8 mouse cellular contexts compared by ENCODE assay signal in genomic region chr13:78198871-78199641, GRCm38 (mm10). TPM values are rescaled to one million over a fixed set of nuclear protein-coding genes. Genes with fewer than 3 reads are reported as not detected.
DNase-seq lines count a peak whose midpoint lies in the region; ATAC-seq and TF ChIP-seq lines count a peak whose summit lies in the region.

No protein-coding gene starts in this region.

- no peaks in the 10 kb centered on the region for H3K9me3 ChIP-seq in forebrain, embryonic 16.5 days (ENCODE audit: control insufficient read depth, low read length)
- no peaks in the 10 kb centered on the region for H3K9me3 ChIP-seq in intestine, embryonic 15.5 days
- no peaks in the 10 kb centered on the region for H3K9me3 ChIP-seq in liver, postnatal 0 days (ENCODE audit: low read length)

- H3K36me3 ChIP-seq in testis, adult 2 months (ENCODE audit: control insufficient read depth, insufficient read depth, low read length), result no peaks in the 10 kb centered on the region
- no peaks in the 10 kb centered on the region for H3K36me3 ChIP-seq in forebrain, embryonic 16.5 days (ENCODE audit: control insufficient read depth, insufficient read depth)
- H3K36me3 ChIP-seq in intestine, embryonic 15.5 days, result no peaks in the 10 kb centered on the region
- no peaks in the 10 kb centered on the region for H3K36me3 ChIP-seq in liver, postnatal 0 days (replicated peaks; ENCODE audit: insufficient read depth, low read length)
- H3K36me3 ChIP-seq in small intestine, adult 2 months (ENCODE audit: control insufficient read depth, insufficient read depth, low read length), result no peaks in the 10 kb centered on the region

- H3K9ac ChIP-seq in forebrain, embryonic 16.5 days (replicated peaks; ENCODE audit: low read depth, low read length), result peak overlapping the region; percentile 99
- peak overlapping the region; percentile 68 for H3K9ac ChIP-seq in intestine, embryonic 15.5 days
- H3K9ac ChIP-seq in liver, postnatal 0 days (replicated peaks), result peak overlapping the region; percentile 41

- H3K4me3 ChIP-seq in testis, adult 2 months (ENCODE audit: control insufficient read depth, low read depth, low read length), result peak overlapping the region; percentile 36
- peak overlapping the region; percentile 90 for H3K4me3 ChIP-seq in forebrain, embryonic 16.5 days (replicated peaks; ENCODE audit: low read length)
- H3K4me3 ChIP-seq in intestine, embryonic 15.5 days (replicated peaks), result peak overlapping the region; percentile 67
- H3K4me3 ChIP-seq in liver, postnatal 0 days (ENCODE audit: low read depth, low read length), result peak overlapping the region; percentile 58
- H3K4me3 ChIP-seq in small intestine, adult 2 months (ENCODE audit: low read depth, low read length), result peak overlapping the region; percentile 60

- no peak for TF ChIP-seq CTCF in testis, adult 2 months (IDR thresholded peaks at IDR 0.05; ENCODE audit: control insufficient read depth, insufficient read depth, insufficient replicate concordance, low read depth, low read length)
- no peak for TF ChIP-seq CTCF in liver, postnatal 0 days (IDR thresholded peaks at IDR 0.05; ENCODE audit: low read depth)
- TF ChIP-seq CTCF in small intestine, adult 2 months (IDR thresholded peaks at IDR 0.05; ENCODE audit: extremely low read depth, insufficient read length, insufficient replicate concordance, low read depth, low read length), result no peak

- DNase-seq in testis, postnatal 14 days (ENCODE audit: low spot score), result no peak
- DNase-seq in cerebellum, adult 11-12 months, result peak; percentile 69
- DNase-seq in liver, postnatal 0 days, result peak; percentile 47
- no peak for DNase-seq in thymus, postnatal 0 days (ENCODE audit: low spot score)

- 0% methylated on average over 80 of the region's 92 CpGs for whole genome bisulfite sequencing in forebrain, embryonic 16.5 days
- under 1% methylated on average over 81 of the region's 92 CpGs for WGBS in intestine, embryonic 15.5 days
- WGBS in liver, postnatal 0 days (ENCODE audit: insufficient replicate concordance), result 1% methylated on average over 73 of the region's 92 CpGs
- under 1% methylated on average over 88 of the region's 92 CpGs for WGBS in small intestine, adult 2 months

- TF ChIP-seq EP300 in liver, postnatal 0 days (IDR thresholded peaks at IDR 0.05; ENCODE audit: low read depth), result no peak

- H3K4me1 ChIP-seq in testis, adult 2 months (ENCODE audit: control insufficient read depth, insufficient read depth, low read length), result peaks cover 8% of the 10 kb centered on the region
- H3K4me1 ChIP-seq in forebrain, embryonic 16.5 days (replicated peaks; ENCODE audit: control insufficient read depth, insufficient read depth, low read length), result peaks cover 9% of the 10 kb centered on the region
- H3K4me1 ChIP-seq in intestine, embryonic 15.5 days (replicated peaks), result peaks cover 15% of the 10 kb centered on the region
- H3K4me1 ChIP-seq in liver, postnatal 0 days (ENCODE audit: insufficient read depth), result peaks cover 5% of the 10 kb centered on the region; the same call in 1 of the 2 replicates
- H3K4me1 ChIP-seq in small intestine, adult 2 months (ENCODE audit: control insufficient read depth, insufficient read depth, insufficient read length, low read length), result peaks cover 8% of the 10 kb centered on the region; the same call in 1 of the 2 replicates

- peak overlapping the region; percentile 59 for H3K4me2 ChIP-seq in forebrain, embryonic 16.5 days (ENCODE audit: low read length)
- peak overlapping the region; percentile 94 for H3K4me2 ChIP-seq in intestine, embryonic 15.5 days (replicated peaks)
- peak overlapping the region; percentile 84 for H3K4me2 ChIP-seq in liver, postnatal 0 days (ENCODE audit: low read depth, low read length)

- no peak overlapping the region for H3K27ac ChIP-seq in testis, adult 2 months (ENCODE audit: control insufficient read depth, insufficient read depth, low read depth, low read length)
- peak overlapping the region; percentile 100 for H3K27ac ChIP-seq in forebrain, embryonic 16.5 days (ENCODE audit: low read length)
- peak overlapping the region; percentile 82 for H3K27ac ChIP-seq in intestine, embryonic 15.5 days
- H3K27ac ChIP-seq in liver, postnatal 0 days (ENCODE audit: low read depth), result peak overlapping the region; percentile 67
- no peak overlapping the region for H3K27ac ChIP-seq in small intestine, adult 2 months (ENCODE audit: insufficient read depth, low read depth, low read length)

- H3K27me3 ChIP-seq in testis, adult 2 months (ENCODE audit: control insufficient read depth, insufficient read depth, low read length), result no peaks in the 10 kb centered on the region; the same call in none of the 2 replicates
- H3K27me3 ChIP-seq in forebrain, embryonic 16.5 days (replicated peaks; ENCODE audit: control insufficient read depth, insufficient read depth, low read length), result 0 out of 2 replicates have a peak, but pooled peaks cover 2% of the 10 kb centered on the region
- H3K27me3 ChIP-seq in intestine, embryonic 15.5 days (replicated peaks), result peaks cover 39% of the 10 kb centered on the region
- peaks cover 83% of the 10 kb centered on the region for H3K27me3 ChIP-seq in liver, postnatal 0 days (ENCODE audit: insufficient read depth, low read length)
- H3K27me3 ChIP-seq in small intestine, adult 2 months (ENCODE audit: control insufficient read depth, insufficient read depth, low read length), result peaks cover 64% of the 10 kb centered on the region

- TF ChIP-seq POLR2A in testis, adult 2 months (IDR thresholded peaks at IDR 0.05; ENCODE audit: control insufficient read depth, low read depth, low read length), result no peak
- TF ChIP-seq POLR2A in small intestine, adult 2 months (IDR thresholded peaks at IDR 0.05; ENCODE audit: low read depth, low read length), result no peak

- ATAC-seq in forebrain, embryonic 16.5 days, result peak; percentile 2; the same call in 1 of the 2 replicates
- ATAC-seq in intestine, embryonic 15.5 days, result peak; percentile 50
- ATAC-seq in liver, postnatal 0 days, result peak; percentile 31; the same call in 1 of the 2 replicates

RNA-seq across cellular contexts. Expression of gene Nr2f1, which starts 0.5 kb away (rescaled TPM):
- 0.14 and 0.69 TPM in 2 replicates for polyA plus RNA-seq in testis, adult 2 months (2012; rRNA removed)
- 70.2 and 71.1 TPM in 2 replicates for polyA plus RNA-seq in forebrain, embryonic 16.5 days (2015; fragmentation: Nextera tagmentation; extraction: Ambion mirVana)
- 1.9 and 2.6 TPM in 2 replicates for polyA plus RNA-seq in intestine, embryonic 15.5 days (2015; fragmentation: Nextera tagmentation; extraction: Ambion mirVana)
- polyA plus RNA-seq in liver, postnatal 0 days (2015; fragmentation: Nextera tagmentation; extraction: Ambion mirVana), result 0.36 and 0.52 TPM in 2 replicates
- 2.7 and 5.9 TPM in 2 replicates for polyA plus RNA-seq in small intestine, adult 2 months (2012; rRNA removed)
- 1.1 and 1.5 TPM in 2 replicates for polyA plus RNA-seq in thymus, postnatal 0 days (2015; fragmentation: Nextera tagmentation; extraction: Ambion mirVana)

Comparison
In these comparisons a context has a peak if more than half of its experiments do, and no peak if none do; other contexts are left out.
1. H3K27ac ChIP-seq: peak in forebrain, embryonic 16.5 days (single experiment), intestine, embryonic 15.5 days (single experiment) and liver, postnatal 0 days (single experiment); none in testis, adult 2 months (single experiment) and small intestine, adult 2 months (single experiment).
2. H3K4me3 ChIP-seq: peak in every context shown above with its lines; median percentile 90 in forebrain, embryonic 16.5 days; 67 in intestine, embryonic 15.5 days; 60 in small intestine, adult 2 months; 58 in liver, postnatal 0 days; 36 in testis, adult 2 months.
3. DNase-seq: peak in cerebellum, adult 11-12 months (single experiment) and liver, postnatal 0 days (single experiment); none in testis, postnatal 14 days (single experiment) and thymus, postnatal 0 days (single experiment).
4. H3K9ac ChIP-seq: peak in every context shown above with its lines; median percentile 99 in forebrain, embryonic 16.5 days; 68 in intestine, embryonic 15.5 days; 41 in liver, postnatal 0 days.
5. RNA of gene Nr2f1, which starts 0.5 kb away (polyA plus RNA-seq): 70.2 to 71.1 TPM in forebrain, embryonic 16.5 days; 2.7 to 5.9 TPM in small intestine, adult 2 months, 1.9 to 2.6 TPM in intestine, embryonic 15.5 days, 1.1 to 1.5 TPM in thymus, postnatal 0 days, 0.36 to 0.52 TPM in liver, postnatal 0 days and 0.14 to 0.69 TPM in testis, adult 2 months; every median in the first group is over 10 times any median in the second.
6. Peak in every context shown above with its lines, with median percentiles within 50 percentile points of each other: ATAC-seq and H3K4me2 ChIP-seq.